Mouse (Mus musculus): ENCODE data around the gene Brdt. TPM values are rescaled to one million over a fixed set of nuclear protein-coding genes. Genes with fewer than 3 reads are reported as not detected.

The Brdt gene
- polyA plus RNA-seq, 1 experiment from 2014 or later: 0.80 TPM

DNA sequence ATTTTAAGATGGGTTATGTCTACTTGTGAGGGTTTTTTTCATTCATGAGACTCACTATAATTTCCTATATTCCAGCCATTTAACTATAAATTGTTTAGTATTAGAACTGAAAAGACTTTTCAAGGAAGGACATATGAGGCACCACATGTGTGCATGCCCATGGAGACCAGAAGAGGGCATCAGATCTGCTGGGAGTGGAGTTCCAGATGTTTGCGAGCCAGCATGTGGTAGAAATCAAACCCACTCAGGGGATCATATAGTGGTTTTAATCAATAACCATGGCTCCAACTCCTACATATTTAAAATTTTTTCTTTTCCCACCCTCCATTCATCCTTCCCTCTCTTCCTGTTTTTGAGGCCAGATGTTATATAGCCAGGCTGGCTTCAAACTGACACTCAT, 15.3 kb downstream of the Brdt start:
- Histone ChIP-seq H3K27me3 (ENCODE audit: control insufficient read depth, insufficient read depth, low read length) (no peaks in the 10 kb centered on the region), H3K9ac (ENCODE audit: low read length) (no peak overlapping the region), H3K4me2 (ENCODE audit: low read length) (no peak overlapping the region), H3K9me3 (ENCODE audit: control insufficient read depth, low read length) (no peaks in the 10 kb centered on the region), H3K36me3 (ENCODE audit: control insufficient read depth, insufficient read depth, low read length) (no peaks in the 10 kb centered on the region), H3K4me3 (ENCODE audit: control insufficient read depth in 1 of 2, insufficient read depth in 1 of 2, low read depth in 1 of 2, low read length in 2 of 2) (no peak overlapping the region), H3K27ac (replicated peaks in 1 of 2; ENCODE audit: control insufficient read depth in 1 of 2, insufficient read depth in 1 of 2, low read depth in 2 of 2, low read length in 2 of 2) (no peak overlapping the region), H3K4me1 (ENCODE audit: control insufficient read depth in 2 of 2, insufficient read depth in 2 of 2, low read length in 2 of 2) (no peaks in the 10 kb centered on the region)
- no peak for ATAC-seq (ENCODE audit: insufficient number of reproducible peaks, insufficient read depth, low FRiP score, low read depth)
- 56% methylated on average over 1 of the region's 1 CpGs for WGBS

DNA sequence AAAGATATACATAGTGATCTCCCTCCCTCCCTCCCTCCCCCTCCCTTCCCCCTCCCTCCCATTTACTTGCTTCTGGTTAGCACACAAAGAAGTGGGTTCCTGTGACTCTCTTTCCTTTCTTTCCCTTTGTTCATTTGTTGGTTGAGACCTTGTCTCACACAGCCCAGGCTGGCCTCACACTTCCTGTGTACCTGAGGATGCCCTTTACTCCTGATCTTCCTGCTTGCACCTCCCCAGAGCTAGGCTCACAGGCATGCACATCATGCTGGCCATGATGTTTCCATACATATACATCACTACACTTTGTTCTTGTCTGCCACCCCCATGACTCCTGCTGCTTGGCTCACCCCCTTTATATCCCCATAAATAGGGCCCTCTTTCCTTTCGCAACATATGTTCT, 21.6 kb downstream of the Brdt start:
- H3K9me3 ChIP-seq (ENCODE audit: control insufficient read depth, low read length): no peaks in the 10 kb centered on the region
- whole genome bisulfite sequencing: 92% methylated on average over 1 of the region's 1 CpGs
- H3K4me2 ChIP-seq (ENCODE audit: low read length): no peak overlapping the region
- no peaks in the 10 kb centered on the region for H3K27me3 ChIP-seq (ENCODE audit: control insufficient read depth, insufficient read depth, low read length)
- no peaks in the 10 kb centered on the region for H3K36me3 ChIP-seq (ENCODE audit: control insufficient read depth, insufficient read depth, low read length)
- H3K9ac ChIP-seq (ENCODE audit: low read length): no peak overlapping the region
- H3K27ac ChIP-seq (replicated peaks in 1 of 2; ENCODE audit: control insufficient read depth in 1 of 2, insufficient read depth in 1 of 2, low read depth in 2 of 2, low read length in 2 of 2): no peak overlapping the region
- ATAC-seq (ENCODE audit: insufficient number of reproducible peaks, insufficient read depth, low FRiP score, low read depth): no peak
- no peak overlapping the region for H3K4me3 ChIP-seq (ENCODE audit: control insufficient read depth in 1 of 2, insufficient read depth in 1 of 2, low read depth in 1 of 2, low read length in 2 of 2)
- no peaks in the 10 kb centered on the region; a peak in 1 of 4 replicates for H3K4me1 ChIP-seq (ENCODE audit: control insufficient read depth in 2 of 2, insufficient read depth in 2 of 2, low read length in 2 of 2)

- H3K27me3 ChIP-seq (ENCODE audit: control insufficient read depth, insufficient read depth, low read length): no peaks in the 10 kb centered on the region
- H3K9me3 ChIP-seq (ENCODE audit: control insufficient read depth, low read length): no peaks in the 10 kb centered on the region
- H3K4me3 ChIP-seq (ENCODE audit: control insufficient read depth in 1 of 2, insufficient read depth in 1 of 2, low read depth in 1 of 2, low read length in 2 of 2): no peak overlapping the region
- no peaks in the 10 kb centered on the region; a peak in 1 of 4 replicates for H3K4me1 ChIP-seq (ENCODE audit: control insufficient read depth in 2 of 2, insufficient read depth in 2 of 2, low read length in 2 of 2)
- no peak for ATAC-seq (ENCODE audit: insufficient number of reproducible peaks, insufficient read depth, low FRiP score, low read depth)
- H3K36me3 ChIP-seq (ENCODE audit: control insufficient read depth, insufficient read depth, low read length): no peaks in the 10 kb centered on the region
- no peak overlapping the region for H3K4me2 ChIP-seq (ENCODE audit: low read length)
- 52% methylated on average over 3 of the region's 3 CpGs for WGBS
- H3K9ac ChIP-seq (ENCODE audit: low read length): no peak overlapping the region
- H3K27ac ChIP-seq (replicated peaks in 1 of 2; ENCODE audit: control insufficient read depth in 1 of 2, insufficient read depth in 1 of 2, low read depth in 2 of 2, low read length in 2 of 2): no peak overlapping the region
Measured at GRCm38 (mm10) chr5:107353981-107354380, 23.0 kb downstream of the Brdt start.

- Histone ChIP-seq H3K4me3 (ENCODE audit: control insufficient read depth in 1 of 2, insufficient read depth in 1 of 2, low read depth in 1 of 2, low read length in 2 of 2) (no peak overlapping the region), H3K4me2 (ENCODE audit: low read length) (no peak overlapping the region), H3K27ac (replicated peaks in 1 of 2; ENCODE audit: control insufficient read depth in 1 of 2, insufficient read depth in 1 of 2, low read depth in 2 of 2, low read length in 2 of 2) (no peak overlapping the region), H3K9ac (ENCODE audit: low read length) (no peak overlapping the region), H3K36me3 (ENCODE audit: control insufficient read depth, insufficient read depth, low read length) (no peaks in the 10 kb centered on the region), H3K27me3 (ENCODE audit: control insufficient read depth, insufficient read depth, low read length) (no peaks in the 10 kb centered on the region), H3K9me3 (ENCODE audit: control insufficient read depth, low read length) (no peaks in the 10 kb centered on the region), H3K4me1 (ENCODE audit: control insufficient read depth in 2 of 2, insufficient read depth in 2 of 2, low read length in 2 of 2) (peaks cover 0 to 3% of the 10 kb centered on the region in 2 experiments; a peak in 2 of 4 replicates)
- 38% methylated on average over 1 of the region's 1 CpGs for WGBS
- no peak for ATAC-seq (ENCODE audit: insufficient number of reproducible peaks, insufficient read depth, low FRiP score, low read depth)
Measured at GRCm38 (mm10) chr5:107355801-107356200, 24.8 kb downstream of the Brdt start.

- no peaks in the 10 kb centered on the region for H3K9me3 ChIP-seq (ENCODE audit: control insufficient read depth, low read length)
- no peak overlapping the region for H3K27ac ChIP-seq (replicated peaks in 1 of 2; ENCODE audit: control insufficient read depth in 1 of 2, insufficient read depth in 1 of 2, low read depth in 2 of 2, low read length in 2 of 2)
- no peak overlapping the region for H3K4me2 ChIP-seq (ENCODE audit: low read length)
- peaks cover 0 to 3% of the 10 kb centered on the region in 2 experiments; a peak in 2 of 4 replicates for H3K4me1 ChIP-seq (ENCODE audit: control insufficient read depth in 2 of 2, insufficient read depth in 2 of 2, low read length in 2 of 2)
- ATAC-seq (ENCODE audit: insufficient number of reproducible peaks, insufficient read depth, low FRiP score, low read depth): no peak
- H3K9ac ChIP-seq (ENCODE audit: low read length): no peak overlapping the region
- H3K4me3 ChIP-seq (ENCODE audit: control insufficient read depth in 1 of 2, insufficient read depth in 1 of 2, low read depth in 1 of 2, low read length in 2 of 2): no peak overlapping the region
- WGBS: 87% methylated on average over 8 of the region's 8 CpGs
- H3K36me3 ChIP-seq (ENCODE audit: control insufficient read depth, insufficient read depth, low read length): no peaks in the 10 kb centered on the region
- H3K27me3 ChIP-seq (ENCODE audit: control insufficient read depth, insufficient read depth, low read length): no peaks in the 10 kb centered on the region
Measured at GRCm38 (mm10) chr5:107357723-107358122, 26.8 kb downstream of the Brdt start.

- H3K36me3 ChIP-seq (ENCODE audit: control insufficient read depth, insufficient read depth, low read length): no peaks in the 10 kb centered on the region
- H3K27ac ChIP-seq (replicated peaks in 1 of 2; ENCODE audit: control insufficient read depth in 1 of 2, insufficient read depth in 1 of 2, low read depth in 2 of 2, low read length in 2 of 2): peak overlapping the region; percentile 65 to 67; a peak in 3 of 4 replicates
- no peaks in the 10 kb centered on the region for H3K27me3 ChIP-seq (ENCODE audit: control insufficient read depth, insufficient read depth, low read length)
- under 1% methylated on average over 39 of the region's 40 CpGs for WGBS
- peak overlapping the region; percentile 72 for H3K9ac ChIP-seq (ENCODE audit: low read length)
- H3K4me1 ChIP-seq (ENCODE audit: control insufficient read depth in 2 of 2, insufficient read depth in 2 of 2, low read length in 2 of 2): peaks cover 0 to 3% of the 10 kb centered on the region in 2 experiments; a peak in 2 of 4 replicates
- H3K4me2 ChIP-seq (ENCODE audit: low read length): peak overlapping the region; percentile 62
- peak overlapping the region; percentile 67 to 79 for H3K4me3 ChIP-seq (ENCODE audit: control insufficient read depth in 1 of 2, insufficient read depth in 1 of 2, low read depth in 1 of 2, low read length in 2 of 2)
- no peaks in the 10 kb centered on the region for H3K9me3 ChIP-seq (ENCODE audit: control insufficient read depth, low read length)
- peak; percentile 97 for ATAC-seq (ENCODE audit: insufficient number of reproducible peaks, insufficient read depth, low FRiP score, low read depth)
Measured at GRCm38 (mm10) chr5:107359395-107360053, 28.6 kb downstream of the Brdt start.

GRCm38 (mm10) chr5:107360054-107360730, 29.2 kb downstream of the Brdt start:
- H3K4me3 ChIP-seq (ENCODE audit: control insufficient read depth in 1 of 2, insufficient read depth in 1 of 2, low read depth in 1 of 2, low read length in 2 of 2): peak overlapping the region; percentile 67 to 79; a peak in 3 of 4 replicates
- peak overlapping the region in 1 of 2 experiments; percentile 67; a peak in 3 of 4 replicates for H3K27ac ChIP-seq (replicated peaks in 1 of 2; ENCODE audit: control insufficient read depth in 1 of 2, insufficient read depth in 1 of 2, low read depth in 2 of 2, low read length in 2 of 2)
- H3K4me2 ChIP-seq (ENCODE audit: low read length): peak overlapping the region; percentile 62
- no peaks in the 10 kb centered on the region for H3K9me3 ChIP-seq (ENCODE audit: control insufficient read depth, low read length)
- peak overlapping the region; percentile 72 for H3K9ac ChIP-seq (ENCODE audit: low read length)
- peaks cover 0 to 3% of the 10 kb centered on the region in 2 experiments; a peak in 2 of 4 replicates for H3K4me1 ChIP-seq (ENCODE audit: control insufficient read depth in 2 of 2, insufficient read depth in 2 of 2, low read length in 2 of 2)
- no peak for ATAC-seq (ENCODE audit: insufficient number of reproducible peaks, insufficient read depth, low FRiP score, low read depth)
- 29% methylated on average over 9 of the region's 9 CpGs for WGBS
- H3K27me3 ChIP-seq (ENCODE audit: control insufficient read depth, insufficient read depth, low read length): no peaks in the 10 kb centered on the region
- H3K36me3 ChIP-seq (ENCODE audit: control insufficient read depth, insufficient read depth, low read length): no peaks in the 10 kb centered on the region
